Mouse (Mus musculus): ENCODE measurements around the gene Rin2.

- TF ChIP-seq GATA1 (IDR thresholded peaks at IDR 0.05; ENCODE audit: low read length) (no peak), TAL1 (IDR thresholded peaks at IDR 0.05; ENCODE audit: low read length) (no peak)
Observed at GRCm38 (mm10) chr2:145936975-145937374, 262.0 kb downstream of the Rin2 start.
